Mouse (Mus musculus) heart, embryonic 10.5 days (tissue): Measurements from ENCODE around the gene Slx4. TPM values are rescaled to one million over a fixed set of nuclear protein-coding genes. Genes with fewer than 3 reads are reported as not detected.
"Not testable (repeated sequence)": the region's sequence is repeated elsewhere in the genome, so short reads cannot be mapped to it uniquely, and the experiment has no call there.

ENCODE experiments used
- DNase-seq: peaks from one replicate; pipeline ENCODE4 v3.0.0-alpha.2; 2017; ENCODE audit warnings: low spot score
- H3K27ac ChIP-seq: fragments of 300-500 bp; sonication (generic); 2 replicates; pipeline ENCODE4 v1.5.1; 2016; ENCODE audit warnings: mild to moderate bottlenecking
- H3K27me3 ChIP-seq: fragments of 300-500 bp; sonication (generic); 2 replicates; pipeline ENCODE4 v1.6.1; 2016; ENCODE audit warnings: mild to moderate bottlenecking; ENCODE audit not compliant: poor library complexity, insufficient read depth, severe bottlenecking
- H3K36me3 ChIP-seq: fragments of 300-500 bp; sonication (generic); 2 replicates; pipeline ENCODE4 v1.6.1; 2016; ENCODE audit warnings: mild to moderate bottlenecking, moderate library complexity
- H3K4me1 ChIP-seq: fragments of 300-500 bp; sonication (generic); 2 replicates; pipeline ENCODE4 v1.6.1; 2016; ENCODE audit warnings: mild to moderate bottlenecking
- H3K4me3 ChIP-seq: fragments of 300-500 bp; sonication (generic); 2 replicates; pipeline ENCODE4 v1.5.1; 2016; ENCODE audit warnings: mild to moderate bottlenecking, moderate library complexity
- H3K9me3 ChIP-seq: fragments of 300-500 bp; sonication (generic); 2 replicates; pipeline ENCODE4 v1.6.1; 2016; ENCODE audit warnings: mild to moderate bottlenecking, moderate library complexity
- WGBS: fragments of 180-500 bp; shearing (Covaris S2); methylation state at CpG from one replicate; pipeline ENCODE4 v1.1.7; 2016; 5-methylcytosine and 5-hydroxymethylcytosine counted together
- polyA plus RNA-seq: library from polyadenylated mRNA; unstranded; fragments of >200 nt; fragmentation: Nextera tagmentation; extraction: Ambion mirVana; gene quantifications from 2 replicates; pipeline ENCODE4 v1.2.1, GENCODE M21; 2016

The Slx4 gene
- polyA plus RNA-seq, 1 experiment from 2014 or later = 17.5 TPM

- Histone ChIP-seq H3K9me3 (no peaks in the 10 kb centered on the region), H3K27me3 (no peaks in the 10 kb centered on the region), H3K4me3 (no peak overlapping the region), H3K27ac (no peak overlapping the region), H3K4me1 (no peaks in the 10 kb centered on the region), H3K36me3 (0 out of 2 replicates have a peak, but pooled peaks cover 7% of the 10 kb centered on the region)
- whole genome bisulfite sequencing = 91% methylated on average over 10 of the region's 10 CpGs
- DNase-seq = no peak
Observed at GRCm38 (mm10) chr16:4030501-4030900, 26.9 kb upstream of the Slx4 start.

- WGBS = 89% methylated on average over 5 of the region's 5 CpGs
- no peak overlapping the region for H3K27ac ChIP-seq
- DNase-seq = no peak
Observed at GRCm38 (mm10) chr16:4029371-4029841, 25.8 kb upstream of the Slx4 start.

GRCm38 (mm10) chr16:4027211-4027610 is 23.6 kb upstream of the Slx4 start:
- Histone ChIP-seq H3K4me3 (no peak overlapping the region), H3K4me1 (no peaks in the 10 kb centered on the region), H3K27ac (no peak overlapping the region), H3K27me3 (no peaks in the 10 kb centered on the region), H3K36me3 (0 out of 2 replicates have a peak, but pooled peaks cover 4% of the 10 kb centered on the region), H3K9me3 (no peaks in the 10 kb centered on the region)
- WGBS = 80% methylated on average over 3 of the region's 3 CpGs
- no peak for DNase-seq

More at GRCm38 (mm10) chr16:4029371-4029841, 25.8 kb upstream of the Slx4 start:
- H3K9me3 ChIP-seq = no peaks in the 10 kb centered on the region
- no peaks in the 10 kb centered on the region for H3K4me1 ChIP-seq
- H3K27me3 ChIP-seq = no peaks in the 10 kb centered on the region
- 0 out of 2 replicates have a peak, but pooled peaks cover 4% of the 10 kb centered on the region for H3K36me3 ChIP-seq
- no peak overlapping the region for H3K4me3 ChIP-seq

- Histone ChIP-seq H3K4me3 (no peak overlapping the region), H3K27ac (no peak overlapping the region), H3K4me1 (no peaks in the 10 kb centered on the region), H3K27me3 (no peaks in the 10 kb centered on the region), H3K9me3 (no peaks in the 10 kb centered on the region; the same call in 1 of the 2 replicates), H3K36me3 (0 out of 2 replicates have a peak, but pooled peaks cover 4% of the 10 kb centered on the region)
- WGBS = 63% methylated on average over 1 of the region's 1 CpGs
- no peak for DNase-seq
Observed at GRCm38 (mm10) chr16:4026672-4027071, 23.1 kb upstream of the Slx4 start.

- 65% methylated on average over 4 of the region's 4 CpGs for WGBS
- no peaks in the 10 kb centered on the region for H3K36me3 ChIP-seq
- H3K4me1 ChIP-seq = no peaks in the 10 kb centered on the region
- no peak overlapping the region for H3K4me3 ChIP-seq
- H3K27me3 ChIP-seq = no peaks in the 10 kb centered on the region
- no peak overlapping the region for H3K27ac ChIP-seq
- no peaks in the 10 kb centered on the region; the same call in 1 of the 2 replicates for H3K9me3 ChIP-seq
- DNase-seq = no peak
Observed at GRCm38 (mm10) chr16:4022719-4023118, 19.1 kb upstream of the Slx4 start.

- no peaks in the 10 kb centered on the region for H3K4me1 ChIP-seq
- no peaks in the 10 kb centered on the region for H3K36me3 ChIP-seq
- no peak for DNase-seq
- no peaks in the 10 kb centered on the region; the same call in 1 of the 2 replicates for H3K9me3 ChIP-seq
- no peak overlapping the region for H3K4me3 ChIP-seq
- no peak overlapping the region for H3K27ac ChIP-seq
- 67% methylated on average over 1 of the region's 1 CpGs for WGBS
- H3K27me3 ChIP-seq = no peaks in the 10 kb centered on the region
Observed at GRCm38 (mm10) chr16:4021241-4021640, 17.7 kb upstream of the Slx4 start.

GRCm38 (mm10) chr16:4017466-4017865 is 13.9 kb upstream of the Slx4 start:
- H3K27ac ChIP-seq, H3K36me3 ChIP-seq, H3K4me1 ChIP-seq, H3K4me3 ChIP-seq, H3K27me3 ChIP-seq, DNase-seq, H3K9me3 ChIP-seq: not testable (repeated sequence)
- WGBS = 78% methylated on average over 6 of the region's 6 CpGs

GRCm38 (mm10) chr16:4016786-4017185 is 13.2 kb upstream of the Slx4 start:
- H3K4me3 ChIP-seq, DNase-seq, H3K36me3 ChIP-seq, H3K4me1 ChIP-seq, H3K9me3 ChIP-seq, H3K27me3 ChIP-seq, H3K27ac ChIP-seq: not testable (repeated sequence)
- WGBS = 70% methylated on average over 17 of the region's 17 CpGs

GRCm38 (mm10) chr16:4014040-4014668 is 10.6 kb upstream of the Slx4 start:
- WGBS = 75% methylated on average over 5 of the region's 5 CpGs

GRCm38 (mm10) chr16:4012882-4013570 is 9.5 kb upstream of the Slx4 start:
- Histone ChIP-seq H3K27me3 (no peaks in the 10 kb centered on the region), H3K9me3 (no peaks in the 10 kb centered on the region; the same call in 1 of the 2 replicates), H3K36me3 (no peaks in the 10 kb centered on the region), H3K4me1 (no peaks in the 10 kb centered on the region), H3K27ac (no peak overlapping the region), H3K4me3 (no peak overlapping the region)
- 63% methylated on average over 4 of the region's 4 CpGs for WGBS
- DNase-seq = no peak

More at GRCm38 (mm10) chr16:4014040-4014668, 10.6 kb upstream of the Slx4 start:
- Histone ChIP-seq H3K27ac (no peak overlapping the region), H3K27me3 (no peaks in the 10 kb centered on the region), H3K4me3 (no peak overlapping the region), H3K36me3 (no peaks in the 10 kb centered on the region), H3K9me3 (no peaks in the 10 kb centered on the region; the same call in 1 of the 2 replicates), H3K4me1 (no peaks in the 10 kb centered on the region)
- DNase-seq = no peak

- 85% methylated on average over 4 of the region's 4 CpGs for WGBS
- no peaks in the 10 kb centered on the region for H3K4me1 ChIP-seq
Observed at GRCm38 (mm10) chr16:3988410-3988809, 15.2 kb downstream of the Slx4 start.

GRCm38 (mm10) chr16:3983146-3983700 is 20.3 kb downstream of the Slx4 start:
- 76% methylated on average over 7 of the region's 7 CpGs for WGBS
- no peak for DNase-seq
- H3K27me3 ChIP-seq = no peaks in the 10 kb centered on the region
- no peak overlapping the region for H3K4me3 ChIP-seq
- peaks cover 98% of the 10 kb centered on the region for H3K36me3 ChIP-seq
- H3K9me3 ChIP-seq = no peaks in the 10 kb centered on the region
- H3K27ac ChIP-seq = no peak overlapping the region
- no peaks in the 10 kb centered on the region for H3K4me1 ChIP-seq

More at GRCm38 (mm10) chr16:3988410-3988809, 15.2 kb downstream of the Slx4 start:
- Histone ChIP-seq H3K36me3 (peaks cover 96% of the 10 kb centered on the region), H3K27ac (no peak overlapping the region), H3K4me3 (no peak overlapping the region), H3K9me3 (no peaks in the 10 kb centered on the region), H3K27me3 (no peaks in the 10 kb centered on the region)
- DNase-seq = no peak

- H3K4me1 ChIP-seq = 0 out of 2 replicates have a peak, but pooled peaks cover 4% of the 10 kb centered on the region
- no peak overlapping the region for H3K4me3 ChIP-seq
- DNase-seq = no peak
- H3K27ac ChIP-seq = no peak overlapping the region
- H3K27me3 ChIP-seq = no peaks in the 10 kb centered on the region
- peaks cover 91% of the 10 kb centered on the region for H3K36me3 ChIP-seq
- 88% methylated on average over 4 of the region's 4 CpGs for WGBS
- no peaks in the 10 kb centered on the region for H3K9me3 ChIP-seq
Observed at GRCm38 (mm10) chr16:3982173-3982572, 21.4 kb downstream of the Slx4 start.
